Mouse (Mus musculus) thymus, adult 2 months (tissue): ENCODE measurements around the gene Gm44805.

Source experiments
- CTCF ChIP-seq: fragments of 200-500 bp; IDR thresholded peaks from 2 replicates; pipeline ENCODE4 v1.5.1; 2012; ENCODE audit warnings: mild to moderate bottlenecking, control low read depth, low read length, moderate library complexity, borderline replicate concordance; ENCODE audit not compliant: control insufficient read depth, poor library complexity, insufficient read depth; ENCODE audit errors: extremely low read depth
- POLR2A ChIP-seq: fragments of 200-500 bp; IDR thresholded peaks from 2 replicates; pipeline ENCODE4 v1.6.1; 2012; ENCODE audit warnings: mild to moderate bottlenecking, low read length, control low read depth, moderate library complexity; ENCODE audit not compliant: control insufficient read depth, poor library complexity, insufficient read depth; ENCODE audit errors: extremely low read depth

DNA sequence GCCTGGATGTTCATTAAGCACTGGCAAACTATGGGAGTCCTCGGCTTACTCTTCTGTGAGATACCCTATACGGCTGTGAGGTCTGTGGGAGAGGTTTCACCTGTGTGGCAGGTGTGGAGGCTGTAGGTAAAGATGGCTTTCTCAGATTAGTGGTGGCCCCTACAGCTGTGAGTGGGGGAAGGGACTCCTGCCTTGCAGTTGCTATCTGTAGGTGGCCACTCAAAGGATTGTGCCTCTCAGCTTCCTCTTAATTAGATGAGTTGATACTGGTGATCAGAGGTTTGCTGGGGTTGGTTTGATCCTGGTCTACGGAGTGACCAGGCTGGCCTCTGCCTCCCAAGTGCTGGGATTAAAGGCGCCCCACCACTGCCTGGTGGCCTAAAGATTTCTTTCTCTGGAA is 23.3 kb upstream of the Gm44805 start:
- TF ChIP-seq CTCF (no peak), POLR2A (no peak)
